Mouse (Mus musculus) forebrain, embryonic 14.5 days (tissue): ENCODE measurements around the gene Dusp1. TPM values are rescaled to one million over a fixed set of nuclear protein-coding genes. Genes with fewer than 3 reads are reported as not detected.

Source experiments
- ATAC-seq: fragments of 200-750 bp; cut with Nextera tagmentation; 2 replicates; pipeline ENCODE4 v1.8.0; 2017; ENCODE audit warnings: mild to moderate bottlenecking, moderate library complexity
- DNase-seq: peaks from one replicate; pipeline ENCODE4 v3.0.0-alpha.2; 2015; ENCODE audit warnings: low spot score
- H3K27ac ChIP-seq: fragments of 300-500 bp; sonication (generic); 2 replicates; pipeline ENCODE4 v1.5.1; 2014; ENCODE audit warnings: low read depth, mild to moderate bottlenecking, control low read depth, low read length, moderate library complexity
- H3K27me3 ChIP-seq: fragments of 300-500 bp; sonication (generic); replicated peaks from 2 replicates; pipeline ENCODE4 v1.6.1; 2014; ENCODE audit warnings: low read length, control low read depth, mixed read lengths; ENCODE audit not compliant: control insufficient read depth, insufficient read depth
- H3K36me3 ChIP-seq: fragments of 300-500 bp; sonication (generic); 2 replicates; pipeline ENCODE4 v1.6.1; 2014; ENCODE audit warnings: low read length, control low read depth; ENCODE audit not compliant: control insufficient read depth, insufficient read depth
- H3K4me1 ChIP-seq: fragments of 300-500 bp; sonication (generic); 2 replicates; pipeline ENCODE4 v1.6.1; 2014; ENCODE audit warnings: antibody characterized with exemption, low read length, control low read depth; ENCODE audit not compliant: control insufficient read depth, insufficient read depth
- H3K4me2 ChIP-seq: fragments of 300-500 bp; sonication (generic); 2 replicates; pipeline ENCODE4 v1.6.1; 2014; ENCODE audit warnings: mild to moderate bottlenecking, control low read depth, low read length
- H3K4me3 ChIP-seq: fragments of 300-500 bp; sonication (generic); 2 replicates; pipeline ENCODE4 v1.5.1; 2014; ENCODE audit warnings: low read depth, low read length, control low read depth
- H3K9ac ChIP-seq: fragments of 300-500 bp; sonication (generic); 2 replicates; pipeline ENCODE4 v1.6.1; 2014; ENCODE audit warnings: mild to moderate bottlenecking, low read length, control low read depth, moderate library complexity
- H3K9me3 ChIP-seq: fragments of 300-500 bp; sonication (generic); replicated peaks from 2 replicates; pipeline ENCODE4 v1.6.1; 2016; ENCODE audit warnings: low read length, control low read depth, mixed read lengths; ENCODE audit not compliant: control insufficient read depth
- WGBS: fragments of 180-500 bp; shearing (Covaris S2); extraction: QIAGEN DNeasy Blood & Tissue Kit; methylation state at CpG from one replicate; pipeline ENCODE4 v1.1.7; 2014; 5-methylcytosine and 5-hydroxymethylcytosine counted together
- polyA plus RNA-seq: library from polyadenylated mRNA; unstranded; fragments of >200 nt; fragmentation: Nextera tagmentation; extraction: Ambion mirVana; gene quantifications from 2 replicates; pipeline ENCODE4 v1.2.1, GENCODE M21; 2014

Dusp1 gene
- polyA plus RNA-seq, 1 experiment from 2014 or later: 66.0 TPM

GRCm38 (mm10) chr17:26572265-26572664 is 10.3 kb upstream of the Dusp1 start:
- Histone ChIP-seq H3K4me2 (no peak overlapping the region), H3K4me3 (no peak overlapping the region), H3K36me3 (peaks cover 47% of the 10 kb centered on the region), H3K27me3 (no peaks in the 10 kb centered on the region), H3K4me1 (no peaks in the 10 kb centered on the region), H3K9me3 (no peaks in the 10 kb centered on the region), H3K27ac (no peak overlapping the region), H3K9ac (no peak overlapping the region)
- ATAC-seq (no peak), DNase-seq (no peak)
- 96% methylated on average over 11 of the region's 11 CpGs for WGBS

- Histone ChIP-seq H3K4me1 (no peaks in the 10 kb centered on the region), H3K4me2 (no peak overlapping the region), H3K9ac (no peak overlapping the region), H3K36me3 (peaks cover 50% of the 10 kb centered on the region), H3K27me3 (no peaks in the 10 kb centered on the region), H3K4me3 (no peak overlapping the region), H3K27ac (no peak overlapping the region), H3K9me3 (no peaks in the 10 kb centered on the region; the same call in 1 of the 2 replicates)
- 93% methylated on average over 3 of the region's 3 CpGs for WGBS
- no peak for DNase-seq
- ATAC-seq: no peak
These were observed 9.4 kb upstream of the Dusp1 start for GRCm38 (mm10) chr17:26571377-26571776.

- H3K4me3 ChIP-seq: no peak overlapping the region
- H3K4me1 ChIP-seq: no peaks in the 10 kb centered on the region
- no peak for DNase-seq
- peaks cover 50% of the 10 kb centered on the region for H3K36me3 ChIP-seq
- no peaks in the 10 kb centered on the region for H3K27me3 ChIP-seq
- 92% methylated on average over 11 of the region's 11 CpGs for WGBS
- no peaks in the 10 kb centered on the region; the same call in 1 of the 2 replicates for H3K9me3 ChIP-seq
- no peak for ATAC-seq
- H3K4me2 ChIP-seq: no peak overlapping the region
- H3K27ac ChIP-seq: no peak overlapping the region
- H3K9ac ChIP-seq: no peak overlapping the region
These were observed 8.8 kb upstream of the Dusp1 start for GRCm38 (mm10) chr17:26570651-26571118.

GRCm38 (mm10) chr17:26569594-26570350 is 7.8 kb upstream of the Dusp1 start:
- Histone ChIP-seq H3K27me3 (no peaks in the 10 kb centered on the region), H3K36me3 (peaks cover 48% of the 10 kb centered on the region), H3K9ac (no peak overlapping the region), H3K9me3 (no peaks in the 10 kb centered on the region; the same call in 1 of the 2 replicates), H3K4me2 (no peak overlapping the region), H3K4me3 (no peak overlapping the region), H3K27ac (no peak overlapping the region), H3K4me1 (no peaks in the 10 kb centered on the region)
- ATAC-seq (no peak), DNase-seq (no peak)
- 91% methylated on average over 4 of the region's 4 CpGs for WGBS

GRCm38 (mm10) chr17:26567818-26568173 is 5.9 kb upstream of the Dusp1 start:
- Histone ChIP-seq H3K36me3 (peaks cover 57% of the 10 kb centered on the region), H3K27ac (no peak overlapping the region), H3K27me3 (no peaks in the 10 kb centered on the region), H3K9ac (no peak overlapping the region), H3K9me3 (no peaks in the 10 kb centered on the region; the same call in 1 of the 2 replicates), H3K4me3 (no peak overlapping the region), H3K4me1 (peaks cover 5% of the 10 kb centered on the region), H3K4me2 (no peak overlapping the region)
- ATAC-seq: no peak
- no peak for DNase-seq
- WGBS: 97% methylated on average over 4 of the region's 4 CpGs

GRCm38 (mm10) chr17:26567142-26567817 is 5.4 kb upstream of the Dusp1 start:
- H3K9ac ChIP-seq: no peak overlapping the region
- no peak overlapping the region for H3K4me2 ChIP-seq
- DNase-seq (no peak), ATAC-seq (no peak)
- H3K27me3 ChIP-seq: no peaks in the 10 kb centered on the region
- H3K27ac ChIP-seq: no peak overlapping the region
- H3K4me1 ChIP-seq: peaks cover 10% of the 10 kb centered on the region
- no peak overlapping the region for H3K4me3 ChIP-seq
- 86% methylated on average over 8 of the region's 8 CpGs for WGBS
- H3K9me3 ChIP-seq: no peaks in the 10 kb centered on the region; the same call in 1 of the 2 replicates
- peaks cover 57% of the 10 kb centered on the region for H3K36me3 ChIP-seq

GRCm38 (mm10) chr17:26564439-26564838 is 2.5 kb upstream of the Dusp1 start:
- peaks cover 39% of the 10 kb centered on the region for H3K36me3 ChIP-seq
- no peak overlapping the region for H3K4me3 ChIP-seq
- H3K9me3 ChIP-seq: no peaks in the 10 kb centered on the region; the same call in 1 of the 2 replicates
- no peak for DNase-seq
- peaks cover 19% of the 10 kb centered on the region for H3K4me1 ChIP-seq
- H3K27ac ChIP-seq: no peak overlapping the region
- H3K9ac ChIP-seq: no peak overlapping the region
- no peak for ATAC-seq
- 68% methylated on average over 9 of the region's 9 CpGs for WGBS
- H3K4me2 ChIP-seq: no peak overlapping the region
- no peaks in the 10 kb centered on the region for H3K27me3 ChIP-seq

GRCm38 (mm10) chr17:26563476-26563875 is 1.5 kb upstream of the Dusp1 start:
- ATAC-seq: no peak
- 83% methylated on average over 6 of the region's 6 CpGs for WGBS
- Histone ChIP-seq H3K4me3 (no peak overlapping the region), H3K9ac (no peak overlapping the region), H3K27me3 (no peaks in the 10 kb centered on the region), H3K9me3 (no peaks in the 10 kb centered on the region; the same call in 1 of the 2 replicates), H3K27ac (no peak overlapping the region), H3K4me1 (peaks cover 19% of the 10 kb centered on the region), H3K4me2 (no peak overlapping the region), H3K36me3 (peaks cover 30% of the 10 kb centered on the region)
- no peak for DNase-seq

GRCm38 (mm10) chr17:26562292-26562691 is 364 bp upstream of the Dusp1 start:
- ATAC-seq: no peak
- no peak for DNase-seq
- no peaks in the 10 kb centered on the region for H3K27me3 ChIP-seq
- H3K4me3 ChIP-seq: peak overlapping the region; percentile 73
- H3K27ac ChIP-seq: no peak overlapping the region
- H3K36me3 ChIP-seq: peaks cover 18% of the 10 kb centered on the region; the same call in 1 of the 2 replicates
- peak overlapping the region; percentile 94 for H3K9ac ChIP-seq
- 65% methylated on average over 4 of the region's 4 CpGs for WGBS
- H3K4me2 ChIP-seq: peak overlapping the region; percentile 94
- H3K9me3 ChIP-seq: no peaks in the 10 kb centered on the region; the same call in 1 of the 2 replicates
- H3K4me1 ChIP-seq: peaks cover 19% of the 10 kb centered on the region
